Mouse (Mus musculus): ENCODE measurements at regions not wholly inside any gene's neighbourhood (a gene's known extent, or its start where the extent isn't known, plus 50 kb on each side); places are given as distances from the start of the nearest gene placed in this dataset.

GRCm38 (mm10) chr1:149556381-149556780 is 404.7 kb downstream of the Pla2g4a start:
- Histone ChIP-seq H3K27me3 (no peaks in the 10 kb centered on the region), H3K4me2 (0 out of 2 replicates have a peak overlapping the region, but pooled peaks have one; percentile 32), H3K27ac (no peak overlapping the region), H3K36me3 (no peaks in the 10 kb centered on the region), H3K4me3 (replicated peaks) (no peak overlapping the region), H3K4me1 (no peaks in the 10 kb centered on the region), H3K9me3 (replicated peaks) (no peaks in the 10 kb centered on the region), H3K9ac (no peak overlapping the region)
- no peak for ATAC-seq (replicated peaks; ENCODE audit: low FRiP score)
- 63% methylated on average over 8 of the region's 8 CpGs for WGBS

- WGBS, result 73% methylated on average over 6 of the region's 6 CpGs
- H3K9me3 ChIP-seq (replicated peaks), result no peaks in the 10 kb centered on the region
- H3K27me3 ChIP-seq, result no peaks in the 10 kb centered on the region
- H3K27ac ChIP-seq, result no peak overlapping the region
- no peaks in the 10 kb centered on the region for H3K4me1 ChIP-seq
- H3K36me3 ChIP-seq, result no peaks in the 10 kb centered on the region
- no peak overlapping the region for H3K4me2 ChIP-seq
- peak; percentile 6; the same call in 1 of the 2 replicates for ATAC-seq (replicated peaks; ENCODE audit: low FRiP score)
- no peak overlapping the region for H3K4me3 ChIP-seq (replicated peaks)
- no peak overlapping the region for H3K9ac ChIP-seq
These were observed 405.6 kb downstream of the Pla2g4a start for GRCm38 (mm10) chr1:149555355-149556007.

GRCm38 (mm10) chr1:149546076-149546475 is 415.0 kb downstream of the Pla2g4a start:
- no peaks in the 10 kb centered on the region for H3K4me1 ChIP-seq
- H3K4me2 ChIP-seq, result no peak overlapping the region
- H3K27me3 ChIP-seq, result no peaks in the 10 kb centered on the region
- no peak for ATAC-seq (replicated peaks; ENCODE audit: low FRiP score)
- 73% methylated on average over 3 of the region's 3 CpGs for WGBS
- no peaks in the 10 kb centered on the region for H3K9me3 ChIP-seq (replicated peaks)
- H3K27ac ChIP-seq, result no peak overlapping the region
- H3K4me3 ChIP-seq (replicated peaks), result no peak overlapping the region
- no peaks in the 10 kb centered on the region for H3K36me3 ChIP-seq
- H3K9ac ChIP-seq, result no peak overlapping the region

- Histone ChIP-seq H3K4me2 (no peak overlapping the region), H3K4me1 (no peaks in the 10 kb centered on the region), H3K27me3 (no peaks in the 10 kb centered on the region), H3K4me3 (replicated peaks) (no peak overlapping the region), H3K27ac (no peak overlapping the region), H3K36me3 (no peaks in the 10 kb centered on the region), H3K9ac (no peak overlapping the region), H3K9me3 (replicated peaks) (no peaks in the 10 kb centered on the region)
- no peak for ATAC-seq (replicated peaks; ENCODE audit: low FRiP score)
- 43% methylated on average over 2 of the region's 2 CpGs for WGBS
These were observed 419.7 kb downstream of the Pla2g4a start for GRCm38 (mm10) chr1:149541386-149541785.

- Histone ChIP-seq H3K4me3 (replicated peaks) (no peak overlapping the region), H3K27me3 (no peaks in the 10 kb centered on the region), H3K9ac (no peak overlapping the region), H3K36me3 (no peaks in the 10 kb centered on the region), H3K4me2 (no peak overlapping the region), H3K9me3 (replicated peaks) (no peaks in the 10 kb centered on the region), H3K27ac (no peak overlapping the region), H3K4me1 (no peaks in the 10 kb centered on the region)
- WGBS, result 81% methylated on average over 3 of the region's 3 CpGs
- no peak for ATAC-seq (replicated peaks; ENCODE audit: low FRiP score)
These were observed 427.4 kb downstream of the Pla2g4a start for GRCm38 (mm10) chr1:149533651-149534050.

All from kidney, embryonic 15.5 days (tissue).